30 mouse cellular contexts compared by ENCODE assay signal in the genomic region with DNA sequence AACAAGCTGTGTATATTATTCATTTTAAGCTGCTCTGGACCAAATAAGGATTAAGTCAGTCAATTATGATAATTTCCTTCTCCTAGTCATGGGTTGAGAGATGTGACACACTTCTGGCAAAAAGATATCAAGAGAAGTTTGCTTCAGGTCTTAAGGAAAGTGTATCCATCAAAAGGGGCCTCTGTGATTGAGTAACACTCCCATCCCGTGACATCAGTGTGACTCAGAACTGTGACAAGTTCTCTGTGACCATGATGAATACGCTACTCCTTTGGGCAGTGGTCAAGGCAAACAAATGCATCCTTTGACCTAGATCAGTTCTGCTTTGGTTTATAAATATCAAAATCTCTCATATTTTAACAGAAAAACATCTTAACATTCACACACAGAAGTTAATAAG.
A peak's percentile ranks its signal among the peaks of the same experiment; 100 is the strongest.
DNase-seq lines count a peak whose midpoint lies in the region; ATAC-seq and TF ChIP-seq lines count a peak whose summit lies in the region.
"Had no signal": no experiment of that assay in that cellular context is flagged by ENCODE, and none has a peak within 500 bp of the region (broad histone marks: within the 10 kb centered on the region; RNA-seq: fewer than 3 reads in every experiment).

No protein-coding gene starts in this region.

- ATAC-seq in midbrain, embryonic 11.5 days (ENCODE audit: low FRiP score): no peak
- ATAC-seq in midbrain, embryonic 16.5 days: no peak
- ATAC-seq: forebrain, embryonic 13.5 days; forebrain, embryonic 16.5 days; hindbrain, postnatal 0 days; inflammation-experienced regulatory T-cells, adult 6 months; intestine, embryonic 16.5 days had no signal

- no peak overlapping the region for H3K27ac ChIP-seq in midbrain, embryonic 11.5 days (ENCODE audit: low read depth, low read length)
- no peak overlapping the region for H3K27ac ChIP-seq in midbrain, embryonic 16.5 days (ENCODE audit: low read length)
- H3K27ac ChIP-seq: embryonic facial prominence, embryonic 10.5 days; embryonic facial prominence, embryonic 13.5 days; forebrain, embryonic 10.5 days; forebrain, embryonic 13.5 days; heart, adult 2 months; heart, embryonic 10.5 days; heart, embryonic 13.5 days; hindbrain, embryonic 14.5 days; hindbrain, postnatal 0 days had no signal

- H3K9ac ChIP-seq in midbrain, embryonic 11.5 days (ENCODE audit: low read length): no peak overlapping the region
- H3K9ac ChIP-seq in midbrain, embryonic 16.5 days (ENCODE audit: low read depth, low read length): no peak overlapping the region
- H3K9ac ChIP-seq: embryonic facial prominence, embryonic 13.5 days; forebrain, embryonic 13.5 days; heart, embryonic 13.5 days; hindbrain, embryonic 14.5 days had no signal

- no peaks in the 10 kb centered on the region for H3K27me3 ChIP-seq in midbrain, embryonic 11.5 days (ENCODE audit: control insufficient read depth, insufficient read depth, low read length)
- no peaks in the 10 kb centered on the region for H3K27me3 ChIP-seq in midbrain, embryonic 16.5 days (ENCODE audit: control insufficient read depth, insufficient read depth, low read depth, low read length)
- H3K27me3 ChIP-seq in myocyte (ENCODE audit: control insufficient read depth, insufficient read depth, insufficient read length): no peaks in the 10 kb centered on the region
- H3K27me3 ChIP-seq: embryonic facial prominence, embryonic 13.5 days; forebrain, embryonic 13.5 days; heart, embryonic 13.5 days had no signal

- no peaks in the 10 kb centered on the region for H3K79me2 ChIP-seq in myocyte (ENCODE audit: control insufficient read depth, insufficient read depth)

- H3K4me3 ChIP-seq in midbrain, embryonic 11.5 days (ENCODE audit: low read depth, low read length): no peak overlapping the region
- no peak overlapping the region for H3K4me3 ChIP-seq in midbrain, embryonic 16.5 days (ENCODE audit: low read depth, low read length)
- H3K4me3 ChIP-seq in myocyte: no peak overlapping the region
- H3K4me3 ChIP-seq: embryonic facial prominence, embryonic 10.5 days; embryonic facial prominence, embryonic 13.5 days; erythroblast, embryonic 14.5 days; forebrain, embryonic 10.5 days; forebrain, embryonic 13.5 days; heart, adult 2 months; heart, embryonic 10.5 days; heart, embryonic 13.5 days had no signal

- H3K4me1 ChIP-seq in midbrain, embryonic 11.5 days (ENCODE audit: control insufficient read depth, insufficient read depth, low read length): no peaks in the 10 kb centered on the region
- H3K4me1 ChIP-seq in midbrain, embryonic 16.5 days (ENCODE audit: control insufficient read depth, insufficient read depth, low read length): no peaks in the 10 kb centered on the region
- H3K4me1 ChIP-seq: embryonic facial prominence, embryonic 10.5 days; embryonic facial prominence, embryonic 13.5 days; forebrain, embryonic 10.5 days; forebrain, embryonic 13.5 days had no signal

- H3K36me3 ChIP-seq in midbrain, embryonic 11.5 days (ENCODE audit: control insufficient read depth, insufficient read depth, low read length): no peaks in the 10 kb centered on the region
- no peaks in the 10 kb centered on the region for H3K36me3 ChIP-seq in midbrain, embryonic 16.5 days (ENCODE audit: control insufficient read depth, insufficient read depth, low read length)
- no peaks in the 10 kb centered on the region for H3K36me3 ChIP-seq in myocyte (ENCODE audit: control insufficient read depth, insufficient read depth)
- H3K36me3 ChIP-seq: embryonic facial prominence, embryonic 10.5 days; embryonic facial prominence, embryonic 13.5 days; forebrain, embryonic 10.5 days; heart, embryonic 10.5 days; heart, embryonic 13.5 days had no signal

- H3ac ChIP-seq in myocyte (ENCODE audit: control insufficient read depth, insufficient read length): no peak overlapping the region

- WGBS in midbrain, embryonic 11.5 days: 87% methylated on average over 2 of the region's 2 CpGs
- WGBS in midbrain, embryonic 16.5 days: 91% methylated on average over 2 of the region's 2 CpGs

- no peaks in the 10 kb centered on the region for H3K9me3 ChIP-seq in midbrain, embryonic 11.5 days (ENCODE audit: control insufficient read depth, low read length)
- no peaks in the 10 kb centered on the region for H3K9me3 ChIP-seq in midbrain, embryonic 16.5 days (replicated peaks; ENCODE audit: control insufficient read depth, low read length, poor library complexity, severe bottlenecking)
- H3K9me3 ChIP-seq: embryonic facial prominence, embryonic 10.5 days; embryonic facial prominence, embryonic 13.5 days; forebrain, embryonic 10.5 days; forebrain, embryonic 13.5 days; heart, embryonic 10.5 days; heart, embryonic 13.5 days had no signal

- no peak overlapping the region for H3K4me2 ChIP-seq in midbrain, embryonic 11.5 days
- H3K4me2 ChIP-seq in midbrain, embryonic 16.5 days (ENCODE audit: low read length): no peak overlapping the region
- no peak overlapping the region for H3K4me2 ChIP-seq in myocyte (ENCODE audit: low read depth)
- H3K4me2 ChIP-seq: embryonic facial prominence, embryonic 13.5 days; forebrain, embryonic 13.5 days; heart, embryonic 13.5 days; hindbrain, embryonic 14.5 days had no signal

- TF ChIP-seq POLR2A in myocyte (IDR thresholded peaks at IDR 0.05; ENCODE audit: insufficient read length, low read depth): no peak

- DNase-seq in adrenal gland, adult 2 months: peak; percentile 40
- DNase-seq in adrenal gland, adult 8-10 months: no peak
- DNase-seq in midbrain, embryonic 11.5 days (ENCODE audit: low spot score, missing footprints): peak; percentile 56
- peak; percentile 21 for DNase-seq in adipocyte (ENCODE audit: low spot score)
- DNase-seq in lung, postnatal 10 days: no peak
- no peak for DNase-seq in Muller cell, postnatal 12 days (ENCODE audit: inconsistent ontology term)
- DNase-seq: cerebellum, adult 2 months; cerebellum, adult 9-11 months; cerebellum, postnatal 25 days; embryo, embryonic 11 days; gastrocnemius, postnatal 10 days; gastrocnemius, postnatal 36 days; heart, adult 2 months; heart, postnatal 14 days; heart, postnatal 4 days; kidney, adult 2 months had no signal

TF ChIP-seq in myocyte, 11 proteins besides CTCF, POLR2A, EP300 and RAD21:
- 0 out of 2 replicates have a peak, but pooled peaks have one; percentile 37 for TF ChIP-seq CEBPB (IDR thresholded peaks at IDR 0.05; ENCODE audit: insufficient read depth, poor library complexity, severe bottlenecking)
- no peak for TF ChIP-seq POLR2AphosphoS2 (IDR thresholded peaks at IDR 0.05; ENCODE audit: insufficient read length, low read depth)

Comparison
In these comparisons a context has a peak if more than half of its experiments do, and no peak if none do; other contexts are left out.
1. DNase-seq: peak in adrenal gland, adult 2 months (single experiment), midbrain, embryonic 11.5 days (single experiment) and adipocyte (single experiment); none in adrenal gland, adult 8-10 months (single experiment), lung, postnatal 10 days (single experiment) and Muller cell, postnatal 12 days (single experiment).